Mouse (Mus musculus) brain, embryonic 14.5 days (tissue): Measurements from ENCODE around the gene Ankrd13a.

ENCODE experiments used
- CTCF ChIP-seq: fragments of 200-500 bp; IDR thresholded peaks from 2 replicates; pipeline ENCODE4 v1.5.1; 2012; ENCODE audit warnings: inconsistent platforms, mild to moderate bottlenecking, moderate library complexity, borderline replicate concordance; ENCODE audit not compliant: insufficient read depth, insufficient read length; ENCODE audit errors: extremely low read depth
- POLR2A ChIP-seq: fragments of 200-500 bp; IDR thresholded peaks from 2 replicates; pipeline ENCODE4 v1.6.1; 2012; ENCODE audit warnings: mild to moderate bottlenecking, inconsistent platforms, borderline replicate concordance; ENCODE audit not compliant: poor library complexity, insufficient read depth, insufficient read length, severe bottlenecking; ENCODE audit errors: extremely low read depth

DNA sequence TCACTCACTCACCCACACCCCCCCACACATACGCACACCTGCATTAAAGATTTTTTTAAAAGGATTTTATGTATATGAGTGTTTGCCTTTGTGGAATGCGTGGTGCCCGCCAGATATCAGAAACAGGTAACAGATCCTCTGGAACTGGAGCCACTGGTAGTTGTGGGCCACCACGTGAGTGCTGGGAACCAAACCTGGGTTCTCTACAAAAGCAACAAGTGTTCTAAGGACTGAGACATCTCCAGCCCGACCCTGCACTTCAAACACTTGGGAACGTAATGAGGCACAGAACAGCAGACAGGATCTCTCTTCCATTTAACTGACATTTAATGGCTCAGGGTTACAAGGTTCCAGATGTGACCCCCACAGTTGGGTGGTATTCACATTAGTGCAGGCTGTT, 33.4 kb downstream of the Ankrd13a start:
- no peak for TF ChIP-seq CTCF
- no peak for TF ChIP-seq POLR2A
